Mouse (Mus musculus) macrophage (primary cell): ENCODE results near the gene Smim24. TPM values are rescaled to one million over a fixed set of nuclear protein-coding genes. Genes with fewer than 3 reads are reported as not detected.

Experiments used
- H3K27ac ChIP-seq: fragments of 350-480 bp; formaldehyde crosslinking; 2 replicates; pipeline ENCODE4 v1.9.0; 2021
- H3K36me3 ChIP-seq: fragments of 350-480 bp; formaldehyde crosslinking; 2 replicates; pipeline ENCODE4 v1.9.0; 2021; ENCODE audit errors: inconsistent target
- H3K4me3 ChIP-seq: fragments of 350-480 bp; formaldehyde crosslinking; 2 replicates; pipeline ENCODE4 v1.9.0; 2021; ENCODE audit errors: inconsistent target
- H3K79me2 ChIP-seq: fragments of 350-480 bp; formaldehyde crosslinking; 2 replicates; pipeline ENCODE4 v1.9.0; 2021; ENCODE audit errors: inconsistent target
- WGBS: methylation state at CpG from one replicate; pipeline ENCODE4 v1.1.7; 2026; ENCODE audit warnings: inconsistent platforms; ENCODE audit not compliant: missing documents; 5-methylcytosine and 5-hydroxymethylcytosine counted together
- polyA plus RNA-seq: library from polyadenylated mRNA; stranded (reverse); fragments of 250-400 nt; gene quantifications from 3 replicates; pipeline ENCODE4 v1.2.4, GENCODE M21; 2018; ENCODE audit warnings: inconsistent platforms

Smim24 gene
- polyA plus RNA-seq, 1 experiment from 2014 or later, result 14.6 TPM

DNA sequence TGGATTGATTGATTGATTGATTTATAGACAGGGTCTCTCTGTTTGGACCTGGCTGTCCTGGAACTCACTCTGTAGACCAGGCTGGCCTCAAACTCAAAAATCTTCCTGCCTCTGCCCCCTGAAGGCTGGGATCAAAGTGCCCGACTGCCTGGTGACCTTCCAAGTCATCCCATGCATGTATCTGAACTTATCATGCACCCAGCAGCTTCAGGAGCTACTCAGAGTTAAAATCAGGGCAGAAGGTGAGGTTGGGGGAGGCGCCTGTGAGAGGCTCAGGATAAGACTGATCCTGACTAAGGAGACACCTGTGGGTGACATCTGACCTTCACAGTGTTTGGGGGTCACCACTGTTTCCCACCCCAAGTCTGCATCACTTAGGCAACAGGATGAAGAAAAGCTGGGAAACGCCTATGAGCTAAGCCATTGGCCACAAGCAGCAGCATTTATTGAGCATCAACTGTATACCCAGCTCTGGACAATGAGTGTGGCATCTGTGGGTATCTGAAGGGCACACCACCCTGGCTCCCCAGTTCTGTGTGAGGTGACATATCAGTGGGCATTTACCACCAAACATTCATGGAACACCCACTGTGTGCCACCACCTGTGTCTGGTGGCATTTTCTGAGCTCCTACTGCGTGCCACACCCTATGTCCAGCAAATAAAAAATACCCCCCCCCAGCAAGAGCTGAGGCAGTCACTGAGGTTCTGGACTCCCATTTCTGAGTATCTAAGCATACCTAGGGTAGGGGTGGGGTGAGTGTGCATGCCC lies 30.8 kb downstream of the Smim24 start:
- peaks cover 98% of the 10 kb centered on the region for H3K79me2 ChIP-seq
- H3K27ac ChIP-seq, result no peak overlapping the region
- no peak overlapping the region for H3K4me3 ChIP-seq
- 93% methylated on average over 4 of the region's 4 CpGs for WGBS
- H3K36me3 ChIP-seq, result no peaks in the 10 kb centered on the region

DNA sequence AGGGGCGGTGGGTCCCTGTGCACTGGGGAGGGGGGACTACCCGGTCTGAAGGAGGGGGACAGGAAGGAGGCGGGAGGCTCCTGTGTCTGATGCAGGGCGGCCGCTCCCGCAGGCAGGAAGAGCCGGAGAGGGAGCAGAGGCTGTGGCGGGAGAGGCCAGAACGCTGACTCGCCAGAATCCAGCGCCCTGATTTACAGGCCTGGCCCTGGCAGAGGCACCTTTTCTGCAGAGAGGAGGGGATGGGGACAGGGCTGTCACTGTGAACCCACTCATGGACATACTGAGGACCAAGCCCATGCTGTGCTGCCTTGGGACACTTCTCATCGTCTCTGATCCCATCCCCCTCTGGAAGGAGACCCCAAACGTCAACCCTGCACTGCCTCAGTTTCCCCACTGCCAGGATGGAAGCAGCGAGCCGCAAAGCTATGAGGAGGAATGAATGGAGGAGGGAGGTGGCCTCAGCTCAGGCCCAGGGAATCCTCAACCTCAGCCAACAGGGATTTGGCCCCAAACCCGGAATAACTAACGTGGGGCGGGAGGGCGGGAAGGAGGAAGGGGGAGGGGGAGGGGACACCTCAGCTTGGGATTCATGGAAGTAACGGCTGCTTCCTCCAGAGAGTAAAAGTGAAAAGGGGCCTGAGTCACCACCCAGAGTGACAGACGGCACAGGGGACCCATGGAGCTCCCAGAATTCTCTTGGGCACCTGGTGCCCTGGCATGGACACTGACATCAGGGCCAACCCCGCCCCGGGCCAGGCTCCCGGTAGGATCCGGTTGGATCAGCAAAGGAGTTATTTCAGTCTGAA lies 31.6 kb downstream of the Smim24 start:
- no peak overlapping the region for H3K27ac ChIP-seq

DNA sequence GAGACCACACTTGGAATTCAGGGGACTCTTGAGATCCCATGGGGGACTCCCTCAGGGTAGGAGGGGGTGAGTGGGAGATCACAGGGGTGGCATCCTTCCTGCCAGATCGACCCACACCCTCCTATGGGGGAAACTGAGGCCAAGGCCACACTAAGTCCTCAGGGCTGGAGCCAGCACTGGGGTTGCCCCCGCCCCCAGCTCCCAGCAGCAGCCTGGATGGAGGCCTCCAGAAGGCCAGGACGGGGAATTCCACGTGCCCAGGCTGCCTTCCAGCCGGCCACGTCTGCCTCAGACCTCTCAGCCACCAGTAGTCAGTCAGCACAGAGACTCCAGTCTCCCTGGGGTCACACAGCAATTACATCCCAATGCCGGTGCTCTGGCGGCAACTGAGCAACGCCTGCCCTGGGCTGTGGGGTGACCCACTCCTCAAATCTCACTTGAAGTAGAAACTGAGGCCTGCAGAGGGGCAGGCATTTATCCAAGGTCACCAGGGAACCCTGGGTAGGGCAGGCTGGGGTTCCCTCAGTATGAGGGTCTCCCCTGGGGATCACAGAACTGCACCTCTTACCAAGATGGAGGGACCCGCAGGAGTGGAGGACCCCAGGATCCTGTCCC lies 32.5 kb downstream of the Smim24 start:
- Histone ChIP-seq H3K27ac (no peak overlapping the region), H3K4me3 (no peak overlapping the region; the same call in 1 of the 2 replicates), H3K36me3 (no peaks in the 10 kb centered on the region), H3K79me2 (peaks cover 89% of the 10 kb centered on the region)
- 77% methylated on average over 10 of the region's 10 CpGs for WGBS

More for the DNA sequence above, 31.6 kb downstream of the Smim24 start:
- 41% methylated on average over 19 of the region's 25 CpGs for WGBS
- Histone ChIP-seq H3K36me3 (no peaks in the 10 kb centered on the region), H3K79me2 (peaks cover 98% of the 10 kb centered on the region), H3K4me3 (no peak overlapping the region)

DNA sequence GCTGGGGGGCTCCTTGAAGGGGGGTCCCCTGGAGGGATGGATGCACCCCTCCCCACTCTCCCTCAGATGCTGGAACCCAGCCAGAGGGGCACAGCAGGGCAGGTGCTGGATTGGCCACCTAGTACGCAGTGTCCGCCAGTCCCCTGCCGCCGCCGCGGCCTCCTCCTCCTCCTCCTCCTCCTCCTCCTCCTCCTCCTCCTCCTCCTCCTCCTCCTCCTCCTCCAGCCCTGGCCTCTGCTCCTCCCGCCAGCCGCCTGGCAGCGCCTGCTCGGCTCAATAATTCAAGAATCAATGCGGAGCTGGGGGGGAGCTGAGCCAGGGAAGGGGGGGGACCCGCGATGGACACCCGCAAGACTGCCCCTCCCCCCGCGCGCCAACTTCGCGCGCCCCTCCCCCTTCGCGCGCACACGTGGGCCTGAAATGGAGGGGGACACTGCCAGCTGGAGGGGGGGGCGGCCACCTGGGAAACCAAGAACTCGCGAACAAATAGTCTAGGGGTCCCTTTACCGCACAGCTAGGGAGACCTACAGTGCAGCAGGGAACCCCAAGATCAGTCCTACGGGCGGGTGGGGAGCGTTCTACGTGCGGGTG lies 33.3 kb downstream of the Smim24 start:
- Histone ChIP-seq H3K79me2 (peaks cover 80% of the 10 kb centered on the region), H3K27ac (peak overlapping the region; percentile 44), H3K36me3 (no peaks in the 10 kb centered on the region), H3K4me3 (peak overlapping the region; percentile 66)
- WGBS, result 0% methylated on average over 8 of the region's 33 CpGs

DNA sequence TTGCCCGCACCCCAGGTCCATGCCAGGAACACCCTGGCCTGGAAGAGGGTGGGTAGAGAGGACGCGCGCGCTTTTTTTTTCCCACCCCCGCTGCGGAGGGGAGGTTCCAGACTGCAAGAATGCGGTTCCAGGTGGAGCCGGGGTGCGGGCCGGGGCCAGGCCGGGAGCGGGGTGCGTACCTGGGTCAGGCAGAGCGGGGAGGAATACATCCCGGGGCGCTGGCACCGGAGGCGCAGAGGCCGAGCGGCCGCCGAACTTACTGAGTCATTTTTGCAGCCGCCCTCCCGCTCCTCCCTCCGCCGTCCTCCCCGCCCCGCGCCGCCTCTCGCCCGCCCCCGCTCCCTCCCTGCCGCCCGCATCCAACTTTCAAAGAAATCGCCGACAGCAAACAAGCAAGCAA lies 34.0 kb downstream of the Smim24 start:
- peak overlapping the region; percentile 66 for H3K4me3 ChIP-seq
- peaks cover 73% of the 10 kb centered on the region for H3K79me2 ChIP-seq
- no peaks in the 10 kb centered on the region for H3K36me3 ChIP-seq
- 1% methylated on average over 30 of the region's 38 CpGs for WGBS
- peak overlapping the region; percentile 44 for H3K27ac ChIP-seq

DNA sequence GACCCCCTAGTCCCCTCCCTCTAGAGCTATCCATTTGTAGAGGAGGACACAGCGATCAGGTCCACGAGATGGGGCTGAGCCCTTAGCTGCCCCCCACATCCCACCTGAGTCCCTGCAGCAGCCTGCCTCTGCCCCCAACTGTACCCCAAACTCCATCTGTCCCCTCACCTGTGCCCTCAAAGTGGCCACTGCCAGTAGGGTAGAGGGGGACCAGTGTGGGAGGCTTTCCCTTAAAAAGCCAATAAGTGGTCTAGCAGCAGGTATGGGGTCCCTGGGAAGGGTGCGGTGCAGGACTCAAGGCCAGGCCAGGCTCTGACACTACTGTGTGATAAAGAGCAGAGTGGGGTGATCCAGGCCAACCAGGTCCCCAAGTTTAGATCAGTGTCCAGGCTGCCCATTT lies 34.5 kb downstream of the Smim24 start:
- 48% methylated on average over 3 of the region's 3 CpGs for WGBS
- H3K4me3 ChIP-seq, result no peak overlapping the region
- H3K79me2 ChIP-seq, result peaks cover 69% of the 10 kb centered on the region
- H3K27ac ChIP-seq, result no peak overlapping the region
- no peaks in the 10 kb centered on the region for H3K36me3 ChIP-seq

DNA sequence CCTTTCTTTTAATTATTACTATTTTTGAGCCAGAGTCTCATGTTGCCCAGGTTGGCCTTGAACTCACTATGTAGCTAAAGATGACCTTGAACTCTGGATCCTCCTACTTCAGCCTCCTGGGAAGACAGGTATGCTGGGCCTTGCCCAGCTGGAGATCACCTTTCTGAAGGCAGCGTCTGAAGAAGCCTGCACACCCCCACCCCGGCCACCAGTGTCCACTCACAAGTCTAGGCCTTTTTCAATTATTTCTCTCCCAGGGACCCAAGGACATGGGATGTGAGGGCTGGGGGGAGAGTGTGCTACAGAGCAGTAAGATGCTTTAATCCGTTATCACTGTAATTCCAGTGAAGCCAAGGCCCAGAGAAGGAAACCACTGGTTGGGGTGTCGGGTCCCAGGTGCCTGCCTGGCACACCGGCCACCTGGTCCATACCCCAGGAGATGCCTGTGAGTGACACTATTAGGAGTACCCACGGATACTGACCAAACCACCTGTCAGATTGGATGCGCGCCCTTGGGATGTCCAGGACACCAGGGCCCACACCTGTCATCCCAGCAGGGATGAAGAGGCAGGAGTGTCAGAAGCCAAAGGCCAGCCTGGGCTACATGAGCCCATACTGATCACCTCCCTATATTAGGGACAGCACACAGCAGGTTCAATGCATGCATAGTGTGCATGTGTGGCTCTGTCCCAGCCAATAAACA lies 35.1 kb downstream of the Smim24 start:
- H3K36me3 ChIP-seq, result no peaks in the 10 kb centered on the region
- peaks cover 63% of the 10 kb centered on the region for H3K79me2 ChIP-seq
- H3K4me3 ChIP-seq, result no peak overlapping the region
- no peak overlapping the region for H3K27ac ChIP-seq
- 96% methylated on average over 8 of the region's 8 CpGs for WGBS

DNA sequence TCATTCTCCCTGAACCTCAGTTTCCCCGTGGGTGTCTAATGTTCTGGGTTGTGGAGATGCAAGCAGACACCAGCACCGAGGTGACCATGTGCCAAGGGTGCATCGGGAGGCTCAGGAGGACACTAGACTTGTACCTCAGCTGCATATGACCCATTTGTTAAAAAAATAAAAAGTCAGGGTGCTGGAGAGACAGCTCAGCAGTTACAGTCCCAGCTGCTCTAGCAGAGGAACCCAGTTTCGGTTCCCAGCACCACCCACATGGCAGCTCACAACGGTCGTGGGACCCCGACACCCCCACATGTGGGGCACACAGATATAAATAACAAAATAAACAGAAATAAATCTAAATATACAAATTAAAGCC lies 35.6 kb downstream of the Smim24 start:
- Histone ChIP-seq H3K27ac (no peak overlapping the region), H3K36me3 (no peaks in the 10 kb centered on the region), H3K79me2 (peaks cover 57% of the 10 kb centered on the region), H3K4me3 (no peak overlapping the region)
- 95% methylated on average over 7 of the region's 7 CpGs for WGBS

DNA sequence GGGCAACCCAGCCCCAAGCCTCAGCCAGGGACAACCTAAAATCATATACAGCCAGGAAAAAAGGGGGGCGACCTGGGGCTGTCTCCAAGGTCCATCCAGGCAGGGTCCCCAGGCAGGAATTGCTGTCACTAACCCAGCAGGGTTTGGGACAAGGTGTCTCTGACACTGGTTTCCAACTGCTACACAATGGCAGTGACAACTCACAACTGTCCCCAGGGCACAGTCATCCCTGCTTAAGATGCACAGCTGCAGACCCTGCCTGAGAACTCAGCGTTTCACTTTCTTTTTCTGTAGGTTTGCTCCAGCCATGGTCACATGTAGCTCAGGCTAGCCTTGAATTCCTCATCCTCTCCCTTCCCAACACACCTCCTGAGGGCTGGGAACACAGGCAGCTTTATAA lies 36.2 kb downstream of the Smim24 start:
- Histone ChIP-seq H3K4me3 (no peak overlapping the region; the same call in 1 of the 2 replicates), H3K79me2 (peaks cover 51% of the 10 kb centered on the region), H3K36me3 (no peaks in the 10 kb centered on the region), H3K27ac (no peak overlapping the region)
- 45% methylated on average over 2 of the region's 2 CpGs for WGBS

DNA sequence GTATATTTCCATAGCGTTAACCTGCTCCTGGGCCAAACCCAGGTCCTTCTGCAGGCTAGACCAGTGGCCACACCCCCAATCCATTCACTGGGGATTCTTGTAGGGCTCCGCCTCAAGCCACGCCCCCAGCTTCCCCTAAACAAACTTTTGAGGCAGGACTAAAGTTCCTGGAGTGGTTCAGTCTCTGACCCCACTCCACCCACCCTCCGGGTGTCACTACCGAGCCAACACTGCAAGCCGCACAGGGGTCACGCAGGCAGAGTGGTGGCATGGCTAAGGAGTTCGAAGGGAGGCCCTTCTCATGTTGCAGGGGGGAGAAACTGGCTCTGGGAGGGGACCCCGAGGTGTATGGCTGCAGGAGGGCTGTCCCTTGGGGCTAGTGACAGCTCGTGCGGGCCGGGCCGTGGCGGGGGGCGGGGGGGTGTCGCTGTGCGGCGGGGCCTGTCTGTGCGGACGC lies 36.8 kb downstream of the Smim24 start:
- Histone ChIP-seq H3K36me3 (no peaks in the 10 kb centered on the region), H3K27ac (peak overlapping the region; percentile 58), H3K79me2 (peaks cover 46% of the 10 kb centered on the region), H3K4me3 (peak overlapping the region; percentile 25)
- under 1% methylated on average over 20 of the region's 20 CpGs for WGBS

DNA sequence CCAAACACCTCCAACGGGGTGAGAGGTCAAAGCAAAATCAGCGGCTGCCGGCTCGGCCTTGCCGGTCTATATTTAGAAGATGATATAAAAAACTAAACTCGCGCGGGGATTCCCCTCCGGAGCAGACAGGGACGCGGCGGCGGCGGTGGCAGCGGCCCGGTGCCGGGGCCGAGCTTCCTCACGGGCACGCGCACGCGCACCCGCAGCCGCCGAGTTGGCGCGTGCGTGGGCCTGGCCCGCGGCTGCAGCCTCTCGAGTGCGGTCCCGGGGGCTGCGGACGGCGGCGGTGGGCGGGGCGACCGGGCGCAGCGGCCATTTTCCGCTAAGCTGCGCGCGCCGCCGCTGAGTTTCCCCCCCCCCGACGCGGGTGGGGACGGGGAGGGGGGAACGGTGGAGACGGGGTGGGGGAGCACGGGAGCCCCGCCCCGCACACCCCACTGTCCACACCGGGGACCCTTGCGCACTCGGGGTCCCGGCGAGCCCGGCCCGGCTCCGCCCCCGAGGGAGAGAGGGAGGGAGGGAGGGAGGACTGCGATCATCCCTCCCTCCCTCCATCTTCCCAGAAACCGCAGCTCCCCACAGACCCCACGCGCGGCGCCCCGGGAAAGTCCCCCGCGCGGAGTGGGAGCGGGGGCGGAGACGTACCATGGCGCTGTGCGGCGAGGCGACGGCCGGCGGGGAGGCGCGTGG lies 37.4 kb downstream of the Smim24 start:
- peak overlapping the region; percentile 25 for H3K4me3 ChIP-seq
- no peaks in the 10 kb centered on the region for H3K36me3 ChIP-seq
- under 1% methylated on average over 67 of the region's 89 CpGs for WGBS
- peak overlapping the region; percentile 58 for H3K27ac ChIP-seq
- peaks cover 39% of the 10 kb centered on the region for H3K79me2 ChIP-seq

DNA sequence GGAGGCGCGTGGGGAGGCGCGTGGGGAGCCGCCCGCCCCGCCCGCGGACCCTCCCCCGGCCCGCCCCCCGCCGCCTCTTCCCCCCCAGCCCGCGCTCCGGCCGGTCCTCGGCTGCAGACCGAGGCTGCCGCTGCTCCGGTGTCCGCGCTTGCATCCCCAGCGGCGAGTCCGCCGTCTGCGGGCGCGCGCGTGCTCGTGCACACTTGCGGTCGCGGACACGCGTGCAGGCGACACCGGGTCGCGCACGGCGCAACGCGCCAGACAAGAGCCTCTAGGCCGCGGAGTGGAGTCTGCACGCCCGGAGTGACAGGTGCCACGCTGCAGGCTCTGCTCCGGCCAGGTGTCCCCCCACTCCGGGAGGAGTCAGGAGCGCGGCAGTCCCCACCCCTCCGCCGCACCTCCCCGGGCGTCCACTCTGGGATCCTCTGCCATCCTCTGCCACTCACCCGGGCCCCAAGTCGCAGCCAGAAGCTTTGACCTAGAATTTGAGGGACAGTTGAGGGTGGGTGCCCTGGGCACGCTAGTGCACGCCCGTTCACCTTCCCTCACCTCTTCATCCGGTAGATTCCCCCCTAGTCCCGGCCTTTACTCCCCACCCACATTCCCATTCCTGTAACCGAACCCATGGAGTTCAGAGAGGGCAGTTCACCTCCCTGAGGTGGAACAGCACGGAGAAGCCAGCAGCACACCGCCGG lies 38.1 kb downstream of the Smim24 start:
- WGBS, result 3% methylated on average over 59 of the region's 70 CpGs
- H3K4me3 ChIP-seq, result peak overlapping the region; percentile 4; the same call in 1 of the 2 replicates
- H3K27ac ChIP-seq, result no peak overlapping the region
- peaks cover 32% of the 10 kb centered on the region for H3K79me2 ChIP-seq
- H3K36me3 ChIP-seq, result no peaks in the 10 kb centered on the region

DNA sequence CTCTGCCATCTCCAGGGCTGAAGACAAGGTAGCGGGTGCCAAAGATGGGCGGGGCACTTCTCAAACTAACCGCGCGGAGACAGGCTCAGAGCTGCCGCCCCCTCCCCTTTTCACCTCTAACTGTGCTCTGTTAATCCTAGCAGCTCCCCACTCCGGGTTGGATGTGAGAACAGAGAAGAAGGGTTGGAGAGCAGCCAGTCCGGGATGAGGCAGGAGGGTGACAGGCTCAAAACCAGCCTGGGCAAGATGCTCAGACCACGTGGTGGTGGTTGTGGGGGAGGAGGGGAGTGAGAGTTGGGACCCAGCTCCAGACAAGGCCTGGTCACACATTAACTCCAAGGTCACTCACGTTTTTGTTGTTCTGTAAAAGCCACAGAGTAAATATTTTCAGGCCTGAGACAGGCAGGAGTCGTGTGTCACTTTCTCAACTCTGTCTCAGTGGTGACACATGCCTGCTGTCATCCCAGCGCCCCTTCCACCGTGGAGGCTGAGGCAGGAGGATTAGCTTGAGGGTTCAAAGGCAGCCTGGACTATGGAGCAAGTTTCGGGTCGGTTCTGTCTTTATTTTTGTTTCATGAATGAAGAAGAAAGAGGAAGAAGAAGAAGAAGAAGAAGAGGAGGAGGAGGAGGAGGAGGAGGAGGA lies 38.8 kb downstream of the Smim24 start:
- H3K36me3 ChIP-seq, result no peaks in the 10 kb centered on the region
- H3K27ac ChIP-seq, result no peak overlapping the region
- peaks cover 26% of the 10 kb centered on the region for H3K79me2 ChIP-seq
- 0 out of 2 replicates have a peak overlapping the region, but pooled peaks have one; percentile 4 for H3K4me3 ChIP-seq
- 19% methylated on average over 13 of the region's 15 CpGs for WGBS
